Mouse (Mus musculus) bone marrow, adult 2 months (tissue): ENCODE measurements around the gene Cby3.

Experiments used
- CTCF ChIP-seq: fragments of 200-500 bp; IDR thresholded peaks from 2 replicates; pipeline ENCODE4 v1.5.1; 2011; ENCODE audit warnings: low read length, control low read depth; ENCODE audit not compliant: control insufficient read depth, insufficient read depth
- POLR2A ChIP-seq: fragments of 200-500 bp; IDR thresholded peaks from 2 replicates; pipeline ENCODE4 v1.6.1; 2011; ENCODE audit warnings: low read depth, mild to moderate bottlenecking, control low read depth, low read length, borderline replicate concordance; ENCODE audit not compliant: control insufficient read depth

DNA sequence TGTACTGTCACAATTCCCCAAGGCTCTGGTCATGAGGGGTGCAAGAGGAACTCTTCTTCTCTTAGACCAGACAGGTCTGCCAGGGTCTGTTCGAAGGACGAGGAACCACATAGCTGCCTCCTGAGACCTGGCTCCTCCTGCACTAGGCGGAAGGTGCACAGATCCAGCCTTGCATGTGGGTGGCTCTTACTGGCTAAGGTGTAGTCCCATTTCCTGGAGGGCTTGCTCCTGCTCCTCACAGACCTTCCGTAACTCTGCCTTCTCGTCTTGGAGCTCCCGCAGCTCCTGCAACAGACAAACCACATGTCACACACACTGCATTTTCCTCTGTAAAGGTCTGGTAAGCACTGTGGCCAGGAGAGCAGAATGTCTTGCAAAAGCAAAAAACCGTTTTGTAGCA is 40.5 kb downstream of the Cby3 start:
- TF ChIP-seq CTCF (no peak), POLR2A (no peak)
